Mouse (Mus musculus): ENCODE data around the gene Fam89b.

DNA sequence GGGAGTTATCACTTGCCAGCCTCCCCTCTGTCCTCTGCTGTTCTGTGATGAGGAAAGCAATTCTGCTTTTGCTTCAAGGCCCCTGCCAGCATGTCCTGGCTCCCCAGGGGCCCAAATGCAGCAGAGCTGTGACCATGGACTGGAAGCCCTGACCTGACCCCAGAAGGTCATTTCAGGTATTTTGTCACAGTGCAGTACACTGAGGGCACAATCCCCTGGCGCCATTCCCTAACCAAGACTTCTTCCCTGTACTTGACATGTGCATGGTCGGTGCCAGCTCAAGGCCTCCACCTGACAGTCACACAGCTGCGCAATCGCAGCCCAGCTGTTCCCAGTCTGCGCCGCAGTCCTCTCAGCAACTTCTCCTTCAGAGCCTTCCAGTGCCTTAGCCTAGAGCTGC is 33.7 kb upstream of the Fam89b start:
- no peak for TF ChIP-seq CTCF (IDR thresholded peaks at IDR 0.05; ENCODE audit: control insufficient read depth, insufficient read depth, low read length)
- TF ChIP-seq POLR2A (IDR thresholded peaks at IDR 0.05; ENCODE audit: borderline replicate concordance, control insufficient read depth, low read depth, low read length): no peak

All from bone marrow, adult 2 months (tissue).